Mouse (Mus musculus) liver, postnatal 0 days (tissue): ENCODE data around the gene Gm5105.

Experiments
- CTCF ChIP-seq: sonication (generic); IDR thresholded peaks from 2 replicates; pipeline ENCODE4 v1.5.1; 2016; ENCODE audit warnings: antibody characterized with exemption, low read depth
- EP300 ChIP-seq: IDR thresholded peaks from 2 replicates; pipeline ENCODE4 v1.6.1; 2016; ENCODE audit warnings: antibody characterized with exemption, low read depth, mild to moderate bottlenecking

- TF ChIP-seq CTCF = no peak
- TF ChIP-seq EP300 = peak; percentile 62
These were observed 39.7 kb upstream of the Gm5105 start for GRCm38 (mm10) chr3:138106887-138107286.
